Mouse (Mus musculus): ENCODE measurements at regions not wholly inside any gene's neighbourhood (a gene's known extent, or its start where the extent isn't known, plus 50 kb on each side); places are given as distances from the start of the nearest gene placed in this dataset.
A peak's percentile ranks its signal among the peaks of the same experiment; 100 is the strongest.

DNA sequence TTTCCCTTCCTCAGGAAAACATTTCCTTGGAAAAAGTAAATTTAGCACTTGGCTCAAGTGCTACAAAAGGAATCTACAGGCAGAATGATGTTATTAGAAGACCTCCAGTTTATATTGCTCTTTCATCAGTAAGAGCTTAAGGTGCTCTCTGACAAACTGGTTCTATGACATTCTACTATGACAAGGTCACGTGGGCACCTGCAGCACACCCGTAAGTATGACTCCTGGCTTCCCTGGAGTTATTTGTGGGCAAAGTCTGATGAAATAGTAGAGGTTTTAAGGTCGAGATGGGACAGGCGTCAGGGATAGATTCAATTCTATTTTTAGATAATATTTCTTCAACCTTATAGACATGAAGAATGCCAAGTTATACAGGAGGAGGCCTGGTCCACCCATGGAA is 84.9 kb upstream of the Ccn6 start:
- no peak for DNase-seq

DNA sequence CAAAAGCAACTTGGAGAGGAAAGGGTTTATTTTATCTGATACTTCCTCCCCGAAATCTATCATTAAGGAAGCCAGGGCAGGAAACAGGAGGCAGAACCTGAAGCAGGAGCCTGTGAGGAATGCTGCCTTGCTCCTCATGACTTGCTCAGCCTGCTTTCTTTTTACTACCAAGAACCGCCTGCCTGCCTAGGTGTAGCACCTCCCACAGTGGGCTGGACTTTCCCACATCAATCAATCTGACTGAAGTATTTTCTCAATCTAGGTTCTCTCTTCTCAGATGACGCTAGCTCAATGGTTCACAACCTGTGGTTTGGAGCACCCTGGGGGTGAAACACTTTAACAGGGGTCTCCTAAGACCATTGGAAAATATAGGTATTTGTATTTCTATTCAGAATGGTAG is 83.4 kb upstream of the Ccn6 start:
- DNase-seq: no peak

GRCm38 (mm10) chr10:39245141-39245540 is 81.5 kb upstream of the Ccn6 start:
- no peak for DNase-seq

DNA sequence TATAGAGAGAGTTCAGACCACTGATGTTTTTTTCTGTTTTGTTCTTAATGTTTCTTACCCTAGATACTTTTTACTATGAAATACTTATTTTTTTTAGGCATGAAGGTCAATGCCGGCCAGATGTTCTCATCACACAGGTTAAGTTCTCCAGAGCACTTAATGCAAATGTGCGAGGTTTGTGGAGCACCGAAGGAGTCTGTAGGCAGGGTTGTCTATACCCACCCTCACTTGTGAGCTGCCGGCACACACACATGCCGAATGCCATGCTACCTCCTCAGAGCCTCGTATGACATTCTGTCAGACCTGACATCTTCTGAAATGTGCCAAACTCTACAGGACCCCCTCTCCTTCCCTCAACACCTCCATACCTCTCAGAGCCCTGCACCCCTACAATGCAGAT is 80.5 kb upstream of the Ccn6 start:
- DNase-seq: no peak

DNA sequence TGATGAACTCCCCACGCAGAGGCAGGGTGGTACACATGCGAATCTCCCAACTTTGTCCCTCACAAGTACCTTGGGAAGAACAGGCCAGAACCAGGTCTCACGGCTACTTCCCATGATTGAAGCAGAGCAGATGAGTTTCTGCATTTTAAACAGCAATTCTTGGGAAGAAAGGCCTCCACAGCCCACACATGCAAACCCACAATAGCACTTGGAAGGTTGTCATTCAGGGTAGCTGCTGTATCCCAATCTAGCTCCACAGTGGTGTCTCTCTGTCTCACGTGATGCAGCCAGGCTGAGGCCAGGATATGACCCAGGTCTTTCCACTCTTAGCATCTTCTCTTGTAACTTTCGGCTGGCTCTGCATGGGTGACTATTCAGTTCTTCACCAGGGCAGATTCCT is 78.8 kb upstream of the Ccn6 start:
- DNase-seq: no peak

- no peak for DNase-seq
Measured at GRCm38 (mm10) chr10:39241922-39242321, 78.3 kb upstream of the Ccn6 start.

- DNase-seq: no peak
Measured at GRCm38 (mm10) chr10:39241486-39241885, 77.9 kb upstream of the Ccn6 start.

DNA sequence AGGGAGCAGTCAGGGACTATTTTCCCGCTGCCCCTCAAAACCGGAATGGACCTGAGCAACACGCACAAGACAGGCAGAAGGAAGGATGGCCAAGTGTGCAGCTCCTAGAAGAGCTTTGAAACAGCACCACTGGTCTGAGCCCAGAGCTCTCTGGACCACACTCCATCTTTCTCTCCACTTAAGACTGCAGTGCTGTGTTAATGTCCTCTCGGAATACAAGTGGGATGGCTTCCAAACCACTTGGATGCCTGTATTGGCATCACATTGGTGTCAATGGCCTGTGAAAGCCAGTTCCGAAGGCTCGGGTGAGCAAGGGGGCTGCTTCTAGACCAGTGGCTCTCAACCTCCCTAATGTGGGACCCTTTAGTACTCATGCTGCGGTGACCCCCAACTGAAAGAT is 77.4 kb upstream of the Ccn6 start:
- DNase-seq: no peak

GRCm38 (mm10) chr10:39240178-39240791 is 76.7 kb upstream of the Ccn6 start:
- no peak for DNase-seq

DNA sequence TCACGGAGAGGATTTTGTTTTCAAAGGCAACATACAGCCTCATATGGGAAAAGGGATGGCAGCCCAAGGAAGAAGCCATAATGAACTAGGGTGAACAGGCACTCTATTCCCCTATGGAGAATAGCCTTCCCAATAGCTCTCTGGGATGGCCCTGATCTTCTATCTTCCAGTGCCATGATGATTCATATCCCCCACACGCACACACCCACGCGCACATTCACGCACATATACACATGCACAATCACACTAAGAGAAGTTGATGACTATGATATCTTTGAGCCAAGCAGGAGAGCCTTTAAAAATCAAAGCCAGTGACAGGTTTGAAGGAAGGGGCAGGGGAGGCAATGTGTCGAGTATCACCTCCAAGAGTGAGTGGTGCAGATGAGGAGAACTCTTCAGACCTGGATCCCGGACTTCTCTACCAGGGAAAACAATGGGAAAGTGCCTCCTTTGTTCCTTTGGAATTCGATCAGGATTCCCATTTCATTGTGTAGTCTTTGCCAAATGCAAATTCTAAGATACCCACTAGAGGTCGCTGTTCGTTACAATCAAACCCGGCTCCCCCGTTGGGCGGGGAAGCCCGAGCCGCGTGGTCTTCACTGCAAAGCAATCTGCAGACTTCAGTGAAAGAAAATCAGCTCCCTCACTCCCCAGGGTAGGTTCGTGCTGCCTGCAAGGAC is 76.0 kb upstream of the Ccn6 start:
- DNase-seq: peak; percentile 30 to 46

GRCm38 (mm10) chr10:39238596-39238995 is 75.0 kb upstream of the Ccn6 start:
- no peak for DNase-seq

GRCm38 (mm10) chr10:39237549-39237948 is 74.0 kb upstream of the Ccn6 start:
- DNase-seq: no peak

DNA sequence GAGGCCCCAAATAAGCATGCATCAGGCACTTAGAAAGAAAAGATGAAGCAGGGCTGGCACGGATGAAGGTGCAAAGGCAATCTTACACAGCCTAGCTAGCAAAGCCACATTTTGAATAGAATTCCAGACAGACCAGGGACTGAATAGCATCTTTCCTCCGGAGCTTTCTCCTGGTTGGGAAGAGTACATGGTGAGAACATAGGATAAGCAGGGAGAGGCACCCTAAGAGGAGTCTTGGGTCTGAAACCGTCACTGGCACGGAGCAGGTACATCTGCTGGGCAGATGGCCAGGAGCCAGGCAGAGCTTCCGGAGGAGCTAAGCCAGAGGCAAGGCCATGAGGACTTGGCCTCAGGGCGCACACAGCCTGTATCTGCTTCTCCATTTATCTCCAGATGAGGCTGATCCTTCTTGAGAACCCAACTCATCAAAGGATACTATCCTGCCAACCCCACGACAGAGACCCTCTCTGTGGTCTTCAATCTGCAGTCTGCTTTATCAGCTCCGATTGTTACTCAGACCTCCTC is 70.4 kb upstream of the Ccn6 start:
- no peak for DNase-seq

DNA sequence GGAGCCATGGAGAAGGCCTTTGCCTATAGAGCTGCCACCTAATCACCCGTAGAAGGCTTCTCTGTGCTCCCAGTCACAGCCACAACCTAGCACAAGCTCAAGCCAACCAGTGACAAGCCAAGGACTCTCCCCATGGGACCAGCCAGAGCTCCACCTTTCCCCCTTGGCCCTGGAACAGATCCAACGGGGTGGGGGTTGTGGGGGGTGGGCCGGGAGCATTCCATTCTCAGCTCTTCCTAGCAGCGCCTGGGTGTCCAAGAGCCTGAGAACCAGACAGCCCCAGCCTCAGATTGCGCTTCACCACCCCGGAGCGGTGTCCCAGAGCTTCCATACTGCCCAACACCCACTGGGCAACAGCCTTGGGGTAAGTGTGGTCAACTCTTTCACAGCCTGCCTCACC is 69.6 kb upstream of the Ccn6 start:
- no peak for DNase-seq

- no peak for DNase-seq
Measured at GRCm38 (mm10) chr10:39230634-39231410, 67.2 kb upstream of the Ccn6 start.

- DNase-seq: no peak
Measured at GRCm38 (mm10) chr10:39229233-39229632, 65.6 kb upstream of the Ccn6 start.

- DNase-seq: no peak
Measured at GRCm38 (mm10) chr10:39228027-39228426, 64.4 kb upstream of the Ccn6 start.

DNA sequence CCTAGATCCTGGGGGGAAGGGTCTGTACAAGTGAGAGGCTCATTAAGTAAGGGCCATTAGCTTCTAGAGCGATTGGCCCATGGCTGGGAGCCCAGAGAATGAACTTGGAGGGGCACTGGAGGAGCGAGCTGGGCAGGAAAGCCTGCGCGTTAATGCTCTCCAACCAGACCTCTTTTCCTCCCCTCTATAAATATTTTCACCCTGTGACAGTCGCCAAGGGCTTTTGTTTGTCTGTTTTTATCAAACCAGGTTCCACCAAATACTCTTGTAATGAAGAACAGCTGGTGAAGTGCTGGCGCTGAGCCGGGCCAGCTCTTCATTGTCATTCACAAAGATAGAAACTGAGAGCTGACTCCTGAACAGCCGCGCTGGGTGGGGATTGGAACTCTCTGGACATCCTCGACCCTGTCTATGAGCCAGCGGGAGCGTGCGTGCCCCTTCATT is 63.9 kb upstream of the Ccn6 start:
- no peak for DNase-seq

- DNase-seq: no peak
Measured at GRCm38 (mm10) chr10:39226518-39226917, 62.9 kb upstream of the Ccn6 start.

DNA sequence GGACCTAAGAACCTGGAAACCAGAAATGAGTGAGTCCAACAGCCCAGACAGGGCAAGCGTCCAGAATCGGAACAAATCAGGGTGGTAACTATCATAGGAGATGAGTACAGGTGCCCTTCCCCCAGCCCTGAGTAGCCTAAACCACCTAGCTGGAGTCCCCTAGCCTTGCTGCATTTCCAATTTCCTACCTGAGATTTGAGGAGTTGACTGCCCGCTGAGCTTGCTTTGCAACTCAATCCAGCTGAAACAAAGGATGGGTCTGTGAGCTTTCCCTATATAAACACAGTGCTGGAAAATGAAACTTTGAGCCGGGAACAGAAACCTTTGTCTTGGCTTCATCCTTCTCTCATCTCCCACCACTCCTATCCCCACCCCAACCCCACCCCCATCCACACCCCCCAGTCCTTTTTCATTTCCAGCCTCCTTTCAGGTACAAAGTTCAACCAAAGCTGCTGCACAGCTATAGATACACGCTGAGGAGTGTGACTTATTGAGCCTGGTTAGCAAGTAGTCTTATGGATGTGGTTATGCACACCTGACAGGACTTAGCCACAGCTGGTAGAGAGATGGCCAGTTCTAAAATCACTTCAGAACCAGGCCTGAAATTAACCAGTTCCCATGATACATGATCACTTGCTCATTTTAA is 61.0 kb upstream of the Ccn6 start:
- DNase-seq: no peak

- no peak for DNase-seq
Measured at GRCm38 (mm10) chr10:39221028-39221427, 57.4 kb upstream of the Ccn6 start.

DNA sequence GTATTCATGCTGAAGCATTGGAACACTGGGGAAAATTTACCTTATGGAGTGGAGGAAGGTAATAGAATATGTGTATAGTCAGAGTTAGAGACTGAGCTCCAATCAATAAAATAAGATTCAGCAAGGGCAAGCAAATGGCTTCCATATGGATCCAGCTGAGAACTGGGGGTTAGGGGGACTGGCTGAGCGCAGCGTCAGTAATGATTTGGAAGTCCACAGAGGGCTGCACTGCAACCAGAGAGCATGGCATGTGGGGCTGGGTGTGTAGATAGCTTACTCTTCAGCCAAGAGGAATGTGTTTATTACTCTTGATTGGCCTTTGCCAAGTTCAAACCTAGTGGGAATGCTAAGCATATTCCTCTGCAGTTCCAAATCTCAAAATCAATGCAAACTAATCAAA is 55.8 kb upstream of the Ccn6 start:
- no peak for DNase-seq

DNA sequence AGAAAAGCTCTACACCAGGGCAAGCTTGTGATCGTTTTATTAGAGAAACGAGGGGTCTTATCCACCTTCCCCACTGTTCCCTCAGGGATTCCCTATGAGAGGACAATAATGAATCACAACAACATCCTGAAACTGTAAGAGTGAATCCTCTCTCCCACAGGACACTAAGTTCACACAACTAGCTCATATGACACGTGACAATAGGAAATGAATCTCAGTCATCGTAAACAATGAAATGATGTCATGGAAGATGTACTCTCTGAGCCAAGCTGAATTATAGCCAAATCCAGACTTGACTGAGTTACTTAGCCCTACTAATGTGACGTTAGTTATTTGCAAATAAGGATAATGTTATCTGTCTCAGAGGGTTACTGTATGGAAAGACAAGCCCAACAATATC is 54.6 kb upstream of the Ccn6 start:
- no peak for DNase-seq
